Mouse (Mus musculus): ENCODE measurements at regions not wholly inside any gene's neighbourhood (a gene's known extent, or its start where the extent isn't known, plus 50 kb on each side); places are given as distances from the start of the nearest gene placed in this dataset.

GRCm38 (mm10) chr8:92174106-92174505 is 183.3 kb upstream of the Irx5 start:
- Histone ChIP-seq H3K4me1 (ENCODE audit: control insufficient read depth, insufficient read depth, low read length) (no peaks in the 10 kb centered on the region), H3K27ac (ENCODE audit: insufficient read depth, low read length) (no peak overlapping the region), H3K4me3 (ENCODE audit: insufficient read depth, low read length) (no peak overlapping the region)
- TF ChIP-seq CTCF (IDR thresholded peaks at IDR 0.05; ENCODE audit: extremely low read depth, insufficient read depth, low read length) (no peak), POLR2A (IDR thresholded peaks at IDR 0.05; ENCODE audit: extremely low read depth, insufficient read depth, low read length) (no peak)

- no peaks in the 10 kb centered on the region for H3K4me1 ChIP-seq (ENCODE audit: control insufficient read depth, insufficient read depth, low read length)
- no peak overlapping the region for H3K4me3 ChIP-seq (ENCODE audit: insufficient read depth, low read length)
- no peak for TF ChIP-seq CTCF (IDR thresholded peaks at IDR 0.05; ENCODE audit: extremely low read depth, insufficient read depth, low read length)
- no peak for TF ChIP-seq POLR2A (IDR thresholded peaks at IDR 0.05; ENCODE audit: extremely low read depth, insufficient read depth, low read length)
- no peak overlapping the region for H3K27ac ChIP-seq (ENCODE audit: insufficient read depth, low read length)
These were observed 185.8 kb upstream of the Irx5 start for GRCm38 (mm10) chr8:92171578-92171977.

GRCm38 (mm10) chr8:92167340-92167783 is 190.1 kb upstream of the Irx5 start:
- H3K4me1 ChIP-seq (ENCODE audit: control insufficient read depth, insufficient read depth, low read length) = no peaks in the 10 kb centered on the region
- no peak for TF ChIP-seq POLR2A (IDR thresholded peaks at IDR 0.05; ENCODE audit: extremely low read depth, insufficient read depth, low read length)
- no peak for TF ChIP-seq CTCF (IDR thresholded peaks at IDR 0.05; ENCODE audit: extremely low read depth, insufficient read depth, low read length)

GRCm38 (mm10) chr8:92165306-92165705 is 192.1 kb upstream of the Irx5 start:
- TF ChIP-seq POLR2A (IDR thresholded peaks at IDR 0.05; ENCODE audit: extremely low read depth, insufficient read depth, low read length) (no peak), CTCF (IDR thresholded peaks at IDR 0.05; ENCODE audit: extremely low read depth, insufficient read depth, low read length) (no peak)
- Histone ChIP-seq H3K27ac (ENCODE audit: insufficient read depth, low read length) (no peak overlapping the region), H3K4me3 (ENCODE audit: insufficient read depth, low read length) (no peak overlapping the region), H3K4me1 (ENCODE audit: control insufficient read depth, insufficient read depth, low read length) (no peaks in the 10 kb centered on the region)

More at GRCm38 (mm10) chr8:92167340-92167783, 190.1 kb upstream of the Irx5 start:
- Histone ChIP-seq H3K4me3 (ENCODE audit: insufficient read depth, low read length) (no peak overlapping the region), H3K27ac (ENCODE audit: insufficient read depth, low read length) (no peak overlapping the region)

- H3K27ac ChIP-seq (ENCODE audit: insufficient read depth, low read length) = no peak overlapping the region
- no peak overlapping the region for H3K4me3 ChIP-seq (ENCODE audit: insufficient read depth, low read length)
- H3K4me1 ChIP-seq (ENCODE audit: control insufficient read depth, insufficient read depth, low read length) = no peaks in the 10 kb centered on the region
- TF ChIP-seq CTCF (IDR thresholded peaks at IDR 0.05; ENCODE audit: extremely low read depth, insufficient read depth, low read length) = no peak
- no peak for TF ChIP-seq POLR2A (IDR thresholded peaks at IDR 0.05; ENCODE audit: extremely low read depth, insufficient read depth, low read length)
These were observed 192.9 kb upstream of the Irx5 start for GRCm38 (mm10) chr8:92164496-92164895.

GRCm38 (mm10) chr8:92161002-92161401 is 196.4 kb upstream of the Irx5 start:
- Histone ChIP-seq H3K4me1 (ENCODE audit: control insufficient read depth, insufficient read depth, low read length) (no peaks in the 10 kb centered on the region), H3K4me3 (ENCODE audit: insufficient read depth, low read length) (no peak overlapping the region), H3K27ac (ENCODE audit: insufficient read depth, low read length) (no peak overlapping the region)
- TF ChIP-seq CTCF (IDR thresholded peaks at IDR 0.05; ENCODE audit: extremely low read depth, insufficient read depth, low read length) (no peak), POLR2A (IDR thresholded peaks at IDR 0.05; ENCODE audit: extremely low read depth, insufficient read depth, low read length) (no peak)

- Histone ChIP-seq H3K27ac (ENCODE audit: insufficient read depth, low read length) (no peak overlapping the region), H3K4me3 (ENCODE audit: insufficient read depth, low read length) (no peak overlapping the region), H3K4me1 (ENCODE audit: control insufficient read depth, insufficient read depth, low read length) (no peaks in the 10 kb centered on the region)
- TF ChIP-seq POLR2A (IDR thresholded peaks at IDR 0.05; ENCODE audit: extremely low read depth, insufficient read depth, low read length) = no peak
- TF ChIP-seq CTCF (IDR thresholded peaks at IDR 0.05; ENCODE audit: extremely low read depth, insufficient read depth, low read length) = no peak
These were observed 199.2 kb upstream of the Irx5 start for GRCm38 (mm10) chr8:92158219-92158618.

GRCm38 (mm10) chr8:92152478-92152877 is 204.9 kb upstream of the Irx5 start:
- Histone ChIP-seq H3K4me1 (ENCODE audit: control insufficient read depth, insufficient read depth, low read length) (no peaks in the 10 kb centered on the region), H3K4me3 (ENCODE audit: insufficient read depth, low read length) (no peak overlapping the region), H3K27ac (ENCODE audit: insufficient read depth, low read length) (no peak overlapping the region)
- TF ChIP-seq POLR2A (IDR thresholded peaks at IDR 0.05; ENCODE audit: extremely low read depth, insufficient read depth, low read length) = no peak
- TF ChIP-seq CTCF (IDR thresholded peaks at IDR 0.05; ENCODE audit: extremely low read depth, insufficient read depth, low read length) = no peak

- TF ChIP-seq POLR2A (IDR thresholded peaks at IDR 0.05; ENCODE audit: extremely low read depth, insufficient read depth, low read length) (no peak), CTCF (IDR thresholded peaks at IDR 0.05; ENCODE audit: extremely low read depth, insufficient read depth, low read length) (no peak)
- H3K4me1 ChIP-seq (ENCODE audit: control insufficient read depth, insufficient read depth, low read length) = no peaks in the 10 kb centered on the region
- no peak overlapping the region for H3K27ac ChIP-seq (ENCODE audit: insufficient read depth, low read length)
- no peak overlapping the region for H3K4me3 ChIP-seq (ENCODE audit: insufficient read depth, low read length)
These were observed 209.8 kb upstream of the Irx5 start for GRCm38 (mm10) chr8:92147672-92148071.

GRCm38 (mm10) chr8:92137091-92137882 is 220.1 kb upstream of the Irx5 start:
- H3K27ac ChIP-seq (ENCODE audit: insufficient read depth, low read length) = no peak overlapping the region
- H3K4me3 ChIP-seq (ENCODE audit: insufficient read depth, low read length) = no peak overlapping the region

More at GRCm38 (mm10) chr8:92137091-92137882, 220.1 kb upstream of the Irx5 start:
- peaks cover 3% of the 10 kb centered on the region; the same call in 1 of the 2 replicates for H3K4me1 ChIP-seq (ENCODE audit: control insufficient read depth, insufficient read depth, low read length)
- TF ChIP-seq POLR2A (IDR thresholded peaks at IDR 0.05; ENCODE audit: extremely low read depth, insufficient read depth, low read length) (no peak), CTCF (IDR thresholded peaks at IDR 0.05; ENCODE audit: extremely low read depth, insufficient read depth, low read length) (no peak)
